ENCODE assay signal across 18 mouse cellular contexts in genomic region chr19:4802691-4803091, GRCm38 (mm10). TPM values are rescaled to one million over a fixed set of nuclear protein-coding genes. Genes with fewer than 3 reads are reported as not detected.
A peak's percentile ranks its signal among the peaks of the same experiment; 100 is the strongest.
DNase-seq lines count a peak whose midpoint lies in the region; ATAC-seq lines count a peak whose summit lies in the region.
"Had no signal": no experiment of that assay in that cellular context is flagged by ENCODE, and none has a peak within 500 bp of the region (broad histone marks: within the 10 kb centered on the region; RNA-seq: fewer than 3 reads in every experiment).

No protein-coding gene starts in this region.

- no peak overlapping the region for H3K4me3 ChIP-seq in hindbrain, embryonic 15.5 days
- H3K4me3 ChIP-seq in hindbrain, embryonic 11.5 days (ENCODE audit: low read depth, low read length) = no peak overlapping the region
- H3K4me3 ChIP-seq in midbrain, embryonic 13.5 days (replicated peaks) = no peak overlapping the region
- H3K4me3 ChIP-seq in midbrain, embryonic 15.5 days = no peak overlapping the region
- no peak overlapping the region for H3K4me3 ChIP-seq in forebrain, embryonic 12.5 days (replicated peaks)
- H3K4me3 ChIP-seq: embryonic facial prominence, embryonic 13.5 days; liver, embryonic 13.5 days had no signal

- WGBS in hindbrain, embryonic 15.5 days = 79% methylated on average over 7 of the region's 7 CpGs
- WGBS in hindbrain, embryonic 11.5 days = 92% methylated on average over 7 of the region's 7 CpGs
- 96% methylated on average over 7 of the region's 7 CpGs for WGBS in midbrain, embryonic 13.5 days
- 91% methylated on average over 7 of the region's 7 CpGs for WGBS in midbrain, embryonic 15.5 days
- WGBS in forebrain, embryonic 12.5 days = 95% methylated on average over 7 of the region's 7 CpGs

- no peak overlapping the region for H3K27ac ChIP-seq in hindbrain, embryonic 15.5 days (replicated peaks)
- H3K27ac ChIP-seq in hindbrain, embryonic 11.5 days (ENCODE audit: low read depth, low read length) = no peak overlapping the region
- H3K27ac ChIP-seq in midbrain, embryonic 13.5 days = no peak overlapping the region
- H3K27ac ChIP-seq in midbrain, embryonic 15.5 days = no peak overlapping the region
- no peak overlapping the region for H3K27ac ChIP-seq in forebrain, embryonic 12.5 days
- H3K27ac ChIP-seq: embryonic facial prominence, embryonic 13.5 days; liver, embryonic 13.5 days had no signal

- no peaks in the 10 kb centered on the region for H3K27me3 ChIP-seq in hindbrain, embryonic 15.5 days
- no peaks in the 10 kb centered on the region for H3K27me3 ChIP-seq in hindbrain, embryonic 11.5 days (ENCODE audit: control insufficient read depth, insufficient read depth, low read length)
- H3K27me3 ChIP-seq in midbrain, embryonic 13.5 days = no peaks in the 10 kb centered on the region
- H3K27me3 ChIP-seq in midbrain, embryonic 15.5 days (replicated peaks) = no peaks in the 10 kb centered on the region
- H3K27me3 ChIP-seq in forebrain, embryonic 12.5 days = no peaks in the 10 kb centered on the region
- H3K27me3 ChIP-seq: embryonic facial prominence, embryonic 13.5 days; liver, embryonic 13.5 days had no signal

- DNase-seq in hindbrain, embryonic 11.5 days (ENCODE audit: low spot score) = no peak
- DNase-seq in cerebellum, adult 9-10 months = peak; percentile 65
- no peak for DNase-seq in yolk sac, embryonic 10.5 days (ENCODE audit: low spot score)
- DNase-seq: adrenal gland, postnatal 14 days; gastrocnemius, postnatal 25 days; heart, postnatal 4 days; kidney, adult 2 months; liver, embryonic 13.5 days; lung, postnatal 4 days; thymus, adult 18-20 months had no signal

- H3K9me3 ChIP-seq in hindbrain, embryonic 15.5 days = no peaks in the 10 kb centered on the region
- no peaks in the 10 kb centered on the region for H3K9me3 ChIP-seq in hindbrain, embryonic 11.5 days (ENCODE audit: control insufficient read depth, low read length)
- no peaks in the 10 kb centered on the region for H3K9me3 ChIP-seq in midbrain, embryonic 13.5 days
- H3K9me3 ChIP-seq in midbrain, embryonic 15.5 days = no peaks in the 10 kb centered on the region
- no peaks in the 10 kb centered on the region for H3K9me3 ChIP-seq in forebrain, embryonic 12.5 days
- H3K9me3 ChIP-seq: embryonic facial prominence, embryonic 13.5 days; liver, embryonic 13.5 days had no signal

- no peak overlapping the region for H3K4me2 ChIP-seq in hindbrain, embryonic 15.5 days
- no peak overlapping the region for H3K4me2 ChIP-seq in hindbrain, embryonic 11.5 days (replicated peaks; ENCODE audit: low read depth, low read length)
- H3K4me2 ChIP-seq in midbrain, embryonic 13.5 days (replicated peaks) = no peak overlapping the region
- no peak overlapping the region for H3K4me2 ChIP-seq in midbrain, embryonic 15.5 days
- no peak overlapping the region for H3K4me2 ChIP-seq in forebrain, embryonic 12.5 days
- H3K4me2 ChIP-seq: embryonic facial prominence, embryonic 13.5 days; heart, embryonic 11.5 days; liver, embryonic 13.5 days had no signal

- H3K9ac ChIP-seq in hindbrain, embryonic 15.5 days = no peak overlapping the region
- H3K9ac ChIP-seq in hindbrain, embryonic 11.5 days (ENCODE audit: low read depth, low read length) = no peak overlapping the region
- H3K9ac ChIP-seq in midbrain, embryonic 13.5 days (replicated peaks) = no peak overlapping the region
- no peak overlapping the region for H3K9ac ChIP-seq in midbrain, embryonic 15.5 days
- H3K9ac ChIP-seq in forebrain, embryonic 12.5 days = no peak overlapping the region
- H3K9ac ChIP-seq: embryonic facial prominence, embryonic 13.5 days; liver, embryonic 13.5 days had no signal

- peaks cover 44% of the 10 kb centered on the region for H3K36me3 ChIP-seq in hindbrain, embryonic 15.5 days
- peaks cover 12% of the 10 kb centered on the region for H3K36me3 ChIP-seq in hindbrain, embryonic 11.5 days (ENCODE audit: control insufficient read depth, insufficient read depth, low read length)
- peaks cover 61% of the 10 kb centered on the region for H3K36me3 ChIP-seq in midbrain, embryonic 13.5 days
- peaks cover 36% of the 10 kb centered on the region; the same call in 1 of the 2 replicates for H3K36me3 ChIP-seq in midbrain, embryonic 15.5 days (replicated peaks)
- H3K36me3 ChIP-seq in forebrain, embryonic 12.5 days (replicated peaks) = peaks cover 68% of the 10 kb centered on the region

- peaks cover 9% of the 10 kb centered on the region for H3K4me1 ChIP-seq in hindbrain, embryonic 15.5 days (replicated peaks)
- H3K4me1 ChIP-seq in hindbrain, embryonic 11.5 days (replicated peaks; ENCODE audit: control insufficient read depth, insufficient read depth, low read length) = no peaks in the 10 kb centered on the region
- H3K4me1 ChIP-seq in midbrain, embryonic 13.5 days (replicated peaks) = peaks cover 18% of the 10 kb centered on the region
- H3K4me1 ChIP-seq in midbrain, embryonic 15.5 days = peaks cover 1% of the 10 kb centered on the region
- H3K4me1 ChIP-seq in forebrain, embryonic 12.5 days = 0 out of 2 replicates have a peak, but pooled peaks cover 4% of the 10 kb centered on the region

- ATAC-seq in hindbrain, embryonic 15.5 days (ENCODE audit: low FRiP score, low read depth) = peak; percentile 46; the same call in 1 of the 2 replicates
- ATAC-seq in hindbrain, embryonic 11.5 days (ENCODE audit: low FRiP score) = no peak
- 0 out of 2 replicates have a peak, but pooled peaks have one; percentile 20 for ATAC-seq in midbrain, embryonic 13.5 days
- ATAC-seq in midbrain, embryonic 15.5 days (replicated peaks) = no peak
- 0 out of 2 replicates have a peak, but pooled peaks have one; percentile 18 for ATAC-seq in erythroblast, adult 5-6 weeks (replicated peaks; ENCODE audit: low FRiP score, poor library complexity, severe bottlenecking)
- no peak for ATAC-seq in forebrain, embryonic 12.5 days (ENCODE audit: low FRiP score)
- ATAC-seq: forebrain, embryonic 16.5 days had no signal

RNA-seq across cellular contexts. Expression of gene Gm21992, which starts 8.7 kb away (rescaled TPM):
- polyA plus RNA-seq in hindbrain, embryonic 15.5 days (2015; fragmentation: Nextera tagmentation; extraction: Ambion mirVana) = 22.9 and 23.9 TPM in 2 replicates
- polyA plus RNA-seq in hindbrain, embryonic 11.5 days (2014; fragmentation: Nextera tagmentation; extraction: Ambion mirVana) = 22.4 and 37.1 TPM in 2 replicates
- 30.9 and 33.4 TPM in 2 replicates for polyA plus RNA-seq in midbrain, embryonic 13.5 days (2015; fragmentation: Nextera tagmentation; extraction: Ambion mirVana)
- 17.0 and 19.5 TPM in 2 replicates for polyA plus RNA-seq in midbrain, embryonic 15.5 days (2015; fragmentation: Nextera tagmentation; extraction: Ambion mirVana)
- total RNA-seq in erythroblast, adult 5-6 weeks (2015; ENCODE audit: low replicate concordance) = 7.7 and 74.0 TPM in 2 replicates
- total RNA-seq in erythroblast, adult 5-6 weeks (2017; ENCODE audit: low replicate concordance) = 20.6 and 28.2 TPM in 2 replicates
- 39.0 and 42.9 TPM in 2 replicates for polyA plus RNA-seq in forebrain, embryonic 12.5 days (2016; fragmentation: Nextera tagmentation; extraction: Ambion mirVana)

RNA-seq across cellular contexts. Expression of gene Rbm14, which starts 8.7 kb away (rescaled TPM):
- polyA plus RNA-seq in hindbrain, embryonic 15.5 days (2015; fragmentation: Nextera tagmentation; extraction: Ambion mirVana) = 62.4 and 64.8 TPM in 2 replicates
- polyA plus RNA-seq in hindbrain, embryonic 11.5 days (2014; fragmentation: Nextera tagmentation; extraction: Ambion mirVana) = 92.9 and 98.4 TPM in 2 replicates
- 74.8 and 82.3 TPM in 2 replicates for polyA plus RNA-seq in midbrain, embryonic 13.5 days (2015; fragmentation: Nextera tagmentation; extraction: Ambion mirVana)
- polyA plus RNA-seq in midbrain, embryonic 15.5 days (2015; fragmentation: Nextera tagmentation; extraction: Ambion mirVana) = 69.3 and 72.8 TPM in 2 replicates
- 63.8 and 73.6 TPM in 2 replicates for total RNA-seq in erythroblast, adult 5-6 weeks (2015; ENCODE audit: low replicate concordance)
- 59.4 and 71.3 TPM in 2 replicates for total RNA-seq in erythroblast, adult 5-6 weeks (2017; ENCODE audit: low replicate concordance)
- 120 and 133 TPM in 2 replicates for polyA plus RNA-seq in forebrain, embryonic 12.5 days (2016; fragmentation: Nextera tagmentation; extraction: Ambion mirVana)

RNA-seq across cellular contexts. Expression of gene Rbm4, which starts 9.0 kb away (rescaled TPM):
- polyA plus RNA-seq in hindbrain, embryonic 15.5 days (2015; fragmentation: Nextera tagmentation; extraction: Ambion mirVana) = 72.3 and 87.5 TPM in 2 replicates
- polyA plus RNA-seq in hindbrain, embryonic 11.5 days (2014; fragmentation: Nextera tagmentation; extraction: Ambion mirVana) = 107 and 117 TPM in 2 replicates
- polyA plus RNA-seq in midbrain, embryonic 13.5 days (2015; fragmentation: Nextera tagmentation; extraction: Ambion mirVana) = 117 and 126 TPM in 2 replicates
- polyA plus RNA-seq in midbrain, embryonic 15.5 days (2015; fragmentation: Nextera tagmentation; extraction: Ambion mirVana) = 98.0 and 98.6 TPM in 2 replicates
- 50.5 and 66.9 TPM in 2 replicates for total RNA-seq in erythroblast, adult 5-6 weeks (2015; ENCODE audit: low replicate concordance)
- total RNA-seq in erythroblast, adult 5-6 weeks (2017; ENCODE audit: low replicate concordance) = 139 and 185 TPM in 2 replicates
- 86.4 and 95.2 TPM in 2 replicates for polyA plus RNA-seq in forebrain, embryonic 12.5 days (2016; fragmentation: Nextera tagmentation; extraction: Ambion mirVana)

RNA-seq across cellular contexts. Expression of gene Ccs, which starts 36.4 kb away (rescaled TPM):
- polyA plus RNA-seq in hindbrain, embryonic 15.5 days (2015; fragmentation: Nextera tagmentation; extraction: Ambion mirVana) = 40.8 and 41.4 TPM in 2 replicates
- polyA plus RNA-seq in hindbrain, embryonic 11.5 days (2014; fragmentation: Nextera tagmentation; extraction: Ambion mirVana) = 39.1 and 43.7 TPM in 2 replicates
- polyA plus RNA-seq in midbrain, embryonic 13.5 days (2015; fragmentation: Nextera tagmentation; extraction: Ambion mirVana) = 37.9 and 40.2 TPM in 2 replicates
- polyA plus RNA-seq in midbrain, embryonic 15.5 days (2015; fragmentation: Nextera tagmentation; extraction: Ambion mirVana) = 43.9 and 44.1 TPM in 2 replicates
- total RNA-seq in erythroblast, adult 5-6 weeks (2015; ENCODE audit: low replicate concordance) = 12.3 and 18.8 TPM in 2 replicates
- 24.4 and 66.9 TPM in 2 replicates for total RNA-seq in erythroblast, adult 5-6 weeks (2017; ENCODE audit: low replicate concordance)
- polyA plus RNA-seq in forebrain, embryonic 12.5 days (2016; fragmentation: Nextera tagmentation; extraction: Ambion mirVana) = 34.6 and 37.9 TPM in 2 replicates

RNA-seq across cellular contexts. Expression of gene Ccdc87, which starts 36.5 kb away (rescaled TPM):
- 0.55 and 0.73 TPM in 2 replicates for polyA plus RNA-seq in hindbrain, embryonic 15.5 days (2015; fragmentation: Nextera tagmentation; extraction: Ambion mirVana)
- 0.33 and 0.34 TPM in 2 replicates for polyA plus RNA-seq in hindbrain, embryonic 11.5 days (2014; fragmentation: Nextera tagmentation; extraction: Ambion mirVana)
- polyA plus RNA-seq in midbrain, embryonic 13.5 days (2015; fragmentation: Nextera tagmentation; extraction: Ambion mirVana) = 0.30 and 0.36 TPM in 2 replicates
- polyA plus RNA-seq in midbrain, embryonic 15.5 days (2015; fragmentation: Nextera tagmentation; extraction: Ambion mirVana) = 0.74 and 0.83 TPM in 2 replicates
- not detected in 2 replicates for total RNA-seq in erythroblast, adult 5-6 weeks (2015; ENCODE audit: low replicate concordance)
- total RNA-seq in erythroblast, adult 5-6 weeks (2017; ENCODE audit: low replicate concordance) = not detected in 2 replicates
- 0.19 TPM in 2 replicates for polyA plus RNA-seq in forebrain, embryonic 12.5 days (2016; fragmentation: Nextera tagmentation; extraction: Ambion mirVana)
- total RNA-seq: gastrocnemius, postnatal 25 days had no signal
- polyA plus RNA-seq: heart, embryonic 11.5 days; liver, embryonic 13.5 days had no signal

Comparison
In these comparisons a context has a peak if more than half of its experiments do, and no peak if none do; other contexts are left out.
1. ATAC-seq: peak in hindbrain, embryonic 15.5 days (single experiment), midbrain, embryonic 13.5 days (single experiment) and erythroblast, adult 5-6 weeks (single experiment); none in hindbrain, embryonic 11.5 days (single experiment), midbrain, embryonic 15.5 days (single experiment) and forebrain, embryonic 12.5 days (single experiment).